Mouse (Mus musculus): ENCODE results near the gene Zbtb20. TPM values are rescaled to one million over a fixed set of nuclear protein-coding genes. Genes with fewer than 3 reads are reported as not detected.

Zbtb20 gene
- total RNA-seq, 4 experiments from 2014 or later: 199 to 236 (median 206) TPM

- peak; percentile 89 for DNase-seq (ENCODE audit: low spot score)
Measured at GRCm38 (mm10) chr16:43362651-43363300, 487.1 kb downstream of the Zbtb20 start.

GRCm38 (mm10) chr16:43363316-43363715 is 487.6 kb downstream of the Zbtb20 start:
- peak; percentile 52 for DNase-seq (ENCODE audit: low spot score)

- DNase-seq (ENCODE audit: low spot score): peak; percentile 91
Measured at GRCm38 (mm10) chr16:43363751-43364515, 488.3 kb downstream of the Zbtb20 start.

GRCm38 (mm10) chr16:43364516-43364910 is 488.8 kb downstream of the Zbtb20 start:
- peak; percentile 44 for DNase-seq (ENCODE audit: low spot score)

GRCm38 (mm10) chr16:43365277-43365676 is 489.6 kb downstream of the Zbtb20 start:
- DNase-seq (ENCODE audit: low spot score): no peak

GRCm38 (mm10) chr16:43370496-43371020 is 494.9 kb downstream of the Zbtb20 start:
- DNase-seq (ENCODE audit: low spot score): no peak

- DNase-seq (ENCODE audit: low spot score): no peak
Measured at GRCm38 (mm10) chr16:43376782-43377181, 501.1 kb downstream of the Zbtb20 start.

GRCm38 (mm10) chr16:43379351-43380325 is 504.0 kb downstream of the Zbtb20 start:
- no peak for DNase-seq (ENCODE audit: low spot score)

- DNase-seq (ENCODE audit: low spot score): no peak
Measured at GRCm38 (mm10) chr16:43381183-43381582, 505.5 kb downstream of the Zbtb20 start.

GRCm38 (mm10) chr16:43383149-43383740 is 507.6 kb downstream of the Zbtb20 start:
- no peak for DNase-seq (ENCODE audit: low spot score)

GRCm38 (mm10) chr16:43384953-43385619 is 509.4 kb downstream of the Zbtb20 start:
- no peak for DNase-seq (ENCODE audit: low spot score)

- no peak for DNase-seq (ENCODE audit: low spot score)
Measured at GRCm38 (mm10) chr16:43385620-43386210, 510.0 kb downstream of the Zbtb20 start.

- no peak for DNase-seq (ENCODE audit: low spot score)
Measured at GRCm38 (mm10) chr16:43386426-43386825, 510.7 kb downstream of the Zbtb20 start.

- DNase-seq (ENCODE audit: low spot score): no peak
Measured at GRCm38 (mm10) chr16:43388389-43388788, 512.7 kb downstream of the Zbtb20 start.

GRCm38 (mm10) chr16:43390387-43390786 is 514.7 kb downstream of the Zbtb20 start:
- no peak for DNase-seq (ENCODE audit: low spot score)

- DNase-seq (ENCODE audit: low spot score): no peak
Measured at GRCm38 (mm10) chr16:43393382-43393781, 517.7 kb downstream of the Zbtb20 start.

- no peak for DNase-seq (ENCODE audit: low spot score)
Measured at GRCm38 (mm10) chr16:43394013-43394568, 518.4 kb downstream of the Zbtb20 start.

- DNase-seq (ENCODE audit: low spot score): peak; percentile 57
Measured at GRCm38 (mm10) chr16:43394760-43395159, 519.1 kb downstream of the Zbtb20 start.

GRCm38 (mm10) chr16:43396849-43397628 is 521.4 kb downstream of the Zbtb20 start:
- DNase-seq (ENCODE audit: low spot score): no peak

Data from heart, adult 8-10 months (tissue).